Mouse (Mus musculus): ENCODE results near the gene Tmem167.

Tmem167 gene

DNA sequence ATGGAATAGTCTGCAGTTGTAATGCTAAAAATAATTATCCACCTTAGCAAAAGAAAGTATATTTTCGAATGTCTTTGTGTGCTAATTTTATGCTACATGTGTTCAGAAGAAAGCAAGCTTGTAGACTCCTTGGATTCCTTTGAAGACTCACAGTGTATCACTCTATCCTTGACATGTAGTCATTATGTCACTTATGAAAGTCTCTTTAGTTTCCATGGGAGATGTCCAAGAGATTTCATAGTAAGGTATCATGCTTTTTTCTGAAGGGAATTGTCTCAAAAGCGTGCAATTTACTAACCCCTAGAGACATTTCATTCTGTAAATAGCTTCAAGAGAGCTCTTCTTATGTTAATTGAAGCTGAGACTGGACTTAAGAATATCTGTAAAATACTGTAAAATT lies 97.8 kb downstream of the Tmem167 start:
- DNase-seq: no peak

GRCm38 (mm10) chr13:90188021-90188420 lies 99.1 kb downstream of the Tmem167 start:
- DNase-seq: no peak

DNA sequence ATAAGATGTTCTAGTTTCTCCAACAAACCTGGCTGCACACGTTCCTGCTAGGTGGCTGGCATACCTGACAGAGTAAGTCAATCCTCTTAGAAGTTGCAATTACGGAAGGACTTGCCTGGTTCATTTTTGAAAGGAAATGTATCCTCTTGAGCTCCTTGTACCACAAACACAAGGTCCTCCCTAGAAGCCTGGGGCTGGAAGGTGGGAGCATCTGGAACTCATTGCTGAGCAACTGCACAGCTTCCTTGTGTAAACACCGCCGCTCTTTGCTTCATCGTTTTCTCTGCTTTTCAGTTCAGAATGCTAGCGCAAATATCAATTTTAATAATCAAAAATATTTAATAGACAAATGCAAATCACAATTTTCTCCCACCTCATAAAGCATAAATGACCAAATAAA lies 102.9 kb downstream of the Tmem167 start:
- DNase-seq: no peak

Data from cerebellum, postnatal 25 days (tissue).